Mouse (Mus musculus) adipocyte (in vitro differentiated cells): ENCODE results near the gene Gm21731.
"Not testable (repeated sequence)": the region's sequence is repeated elsewhere in the genome, so short reads cannot be mapped to it uniquely, and the experiment has no call there.

Experiments
- DNase-seq: peaks from one replicate; pipeline ENCODE4 v3.0.0-alpha.2; 2016; ENCODE audit warnings: low spot score

The Gm21731 gene

DNA sequence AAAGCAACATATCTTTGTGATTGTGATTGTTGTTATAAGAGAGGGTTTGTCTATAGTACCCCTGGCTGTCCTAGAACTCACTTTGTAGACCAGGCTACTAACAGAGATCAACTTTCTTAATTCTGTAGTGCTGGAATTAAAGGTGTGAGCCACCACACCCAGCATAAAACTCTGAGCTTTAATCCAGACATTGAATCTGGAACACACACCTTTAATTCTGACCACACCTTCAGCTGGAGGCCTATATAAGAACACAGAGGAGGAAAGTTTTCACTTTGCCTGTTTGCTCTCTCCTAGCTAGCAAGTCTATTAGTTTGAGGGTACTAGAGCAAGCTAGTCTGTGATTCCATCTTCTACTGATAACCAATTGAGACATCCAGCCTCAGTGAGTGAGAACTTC lies at the start of gene Gm21731:
Gm21731 (plus strand) TSS at position 301 of the 400 bp plus-strand sequence.
- not testable (repeated sequence) for DNase-seq

- not testable (repeated sequence) for DNase-seq
These were observed 42.6 kb upstream of the Gm21731 start for GRCm38 (mm10) chr13:120196189-120196821.

DNA sequence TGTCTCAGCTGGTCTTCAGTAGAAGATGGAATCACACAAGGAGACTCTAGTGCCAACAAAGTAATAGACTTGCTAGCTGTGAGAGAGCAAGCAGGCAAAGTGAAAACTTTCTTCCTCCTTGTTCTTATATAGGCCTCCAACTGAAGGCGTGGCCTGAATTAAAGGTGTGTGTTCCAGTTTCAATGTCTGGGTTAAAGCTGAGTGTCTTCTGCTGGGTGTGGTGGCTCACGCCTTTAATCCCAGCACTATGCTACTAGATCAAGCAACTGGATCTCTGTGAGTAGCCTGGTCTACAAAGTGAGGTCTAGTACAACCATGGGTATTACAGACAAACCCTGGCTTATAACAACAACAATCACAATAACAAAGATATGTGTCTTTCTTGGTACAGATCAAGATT lies 23.1 kb upstream of the Gm21731 start, which contains the start of gene Gm21762:
Gm21762 (minus strand) TSS at position 101 of the 400 bp plus-strand sequence.
- DNase-seq: not testable (repeated sequence)

DNA sequence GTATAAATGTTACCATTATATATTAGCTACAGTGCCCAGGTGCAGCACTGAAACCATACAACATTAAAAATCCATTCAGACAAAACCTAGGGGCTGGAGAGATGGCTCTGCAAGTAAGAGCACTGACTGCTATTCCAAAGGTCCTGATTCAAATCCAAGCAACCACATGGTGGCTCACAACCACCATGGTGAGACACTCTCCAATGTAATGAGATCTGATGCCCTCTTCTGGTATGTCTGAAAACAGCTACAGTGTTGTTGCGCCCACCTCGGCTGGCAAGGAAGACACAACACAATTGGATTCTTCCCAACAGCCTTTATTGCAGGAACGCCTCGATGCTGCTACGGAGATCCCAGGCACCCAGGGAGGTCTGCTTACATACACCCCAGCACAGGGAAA lies 18.0 kb upstream of the Gm21731 start:
- not testable (repeated sequence) for DNase-seq

DNA sequence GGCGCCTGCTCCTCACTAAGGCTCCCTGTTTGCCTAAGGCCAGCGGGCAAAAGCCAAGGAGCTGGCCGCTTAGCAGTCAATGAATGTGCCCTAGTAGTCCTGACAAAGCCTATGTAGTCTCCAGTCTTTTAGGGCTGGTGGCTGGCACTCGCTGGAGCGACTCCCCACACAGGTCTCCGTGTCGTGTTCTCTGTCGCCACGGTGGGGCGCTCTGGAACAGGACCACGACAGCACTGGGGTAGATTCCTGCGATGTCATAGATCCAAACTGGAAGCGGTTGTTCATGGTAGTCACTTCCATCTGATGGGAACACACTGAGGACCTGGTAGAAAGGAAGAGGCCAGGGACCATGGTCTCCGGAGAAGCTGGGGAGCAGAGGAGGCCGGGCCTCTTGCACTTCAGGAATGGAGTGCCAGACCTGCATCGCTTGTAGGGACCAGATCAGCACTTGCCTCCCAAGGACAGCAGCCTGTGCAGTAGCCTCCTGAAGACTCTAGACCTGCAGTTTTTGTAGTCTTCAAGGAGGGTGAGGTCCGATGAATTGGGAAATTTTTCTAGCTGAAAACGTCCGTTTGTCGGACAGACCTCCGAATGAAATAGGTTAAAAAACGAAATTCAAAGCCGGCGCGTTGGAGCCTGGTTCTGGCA lies 15.8 kb upstream of the Gm21731 start:
- DNase-seq: not testable (repeated sequence)

GRCm38 (mm10) chr13:120231798-120232197 lies 7.1 kb upstream of the Gm21731 start:
- DNase-seq: not testable (repeated sequence)

DNA sequence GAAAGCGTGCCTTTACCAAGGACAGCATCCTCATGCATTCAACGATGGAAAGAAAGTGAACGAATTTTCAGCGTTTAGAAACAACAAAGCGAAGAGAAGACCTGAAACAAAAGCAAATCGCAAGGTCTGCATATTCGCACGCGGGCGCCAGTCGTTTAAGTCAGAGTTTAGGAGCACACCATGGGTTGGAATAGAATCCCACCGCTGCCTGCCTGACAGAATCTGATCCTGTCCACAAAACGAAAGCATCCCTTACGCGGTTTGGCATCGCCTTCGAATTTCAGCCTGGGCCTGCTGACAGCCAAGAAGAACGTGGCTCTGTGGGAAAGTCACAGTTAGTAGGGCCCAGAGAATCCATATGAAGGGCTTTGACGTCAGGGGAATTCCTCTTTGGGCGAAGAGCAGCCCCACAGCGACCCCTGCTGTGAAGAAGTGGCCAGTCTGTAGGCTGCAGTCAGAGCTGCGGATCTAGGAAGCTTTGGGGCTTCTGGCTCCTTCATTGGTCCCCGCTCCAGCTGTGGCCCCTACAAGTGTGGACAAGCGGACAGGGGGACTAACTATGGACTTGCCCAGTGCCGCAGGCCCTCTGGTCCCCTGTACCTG lies 6.4 kb upstream of the Gm21731 start:
- not testable (repeated sequence) for DNase-seq

DNA sequence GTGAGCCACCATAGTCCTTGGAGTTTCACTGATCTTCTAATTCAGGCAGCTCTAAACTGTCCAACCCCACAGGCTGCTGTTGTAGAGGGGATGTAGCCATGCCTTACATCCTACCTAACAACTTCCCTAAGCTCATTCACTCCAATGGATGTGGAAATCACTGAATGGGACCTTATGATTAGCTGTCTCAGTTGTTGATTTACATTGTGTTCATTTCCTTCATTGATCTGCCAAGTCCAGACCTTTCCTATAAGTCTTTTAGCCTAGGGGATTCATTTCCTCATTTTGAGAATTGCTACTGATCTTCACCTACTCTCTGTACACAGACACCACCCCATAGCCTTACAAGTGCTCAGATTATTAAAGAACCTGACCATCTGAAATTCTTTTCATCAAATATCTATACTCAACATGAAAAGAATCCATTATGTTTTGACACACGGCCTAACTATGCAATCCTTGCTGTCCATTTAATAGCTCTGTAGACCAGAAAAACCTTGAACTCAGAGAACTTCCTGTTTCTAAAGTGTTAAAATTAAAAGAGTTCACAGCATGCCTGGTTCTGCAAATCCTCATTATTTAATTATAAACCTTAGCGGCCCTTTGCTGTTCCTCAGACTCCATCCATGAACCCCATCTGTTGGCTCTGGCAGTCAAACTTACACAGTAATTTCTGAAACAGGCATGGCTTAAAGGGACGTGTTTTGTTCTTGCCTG lies 12.5 kb downstream of the Gm21731 start:
- DNase-seq: not testable (repeated sequence)

DNA sequence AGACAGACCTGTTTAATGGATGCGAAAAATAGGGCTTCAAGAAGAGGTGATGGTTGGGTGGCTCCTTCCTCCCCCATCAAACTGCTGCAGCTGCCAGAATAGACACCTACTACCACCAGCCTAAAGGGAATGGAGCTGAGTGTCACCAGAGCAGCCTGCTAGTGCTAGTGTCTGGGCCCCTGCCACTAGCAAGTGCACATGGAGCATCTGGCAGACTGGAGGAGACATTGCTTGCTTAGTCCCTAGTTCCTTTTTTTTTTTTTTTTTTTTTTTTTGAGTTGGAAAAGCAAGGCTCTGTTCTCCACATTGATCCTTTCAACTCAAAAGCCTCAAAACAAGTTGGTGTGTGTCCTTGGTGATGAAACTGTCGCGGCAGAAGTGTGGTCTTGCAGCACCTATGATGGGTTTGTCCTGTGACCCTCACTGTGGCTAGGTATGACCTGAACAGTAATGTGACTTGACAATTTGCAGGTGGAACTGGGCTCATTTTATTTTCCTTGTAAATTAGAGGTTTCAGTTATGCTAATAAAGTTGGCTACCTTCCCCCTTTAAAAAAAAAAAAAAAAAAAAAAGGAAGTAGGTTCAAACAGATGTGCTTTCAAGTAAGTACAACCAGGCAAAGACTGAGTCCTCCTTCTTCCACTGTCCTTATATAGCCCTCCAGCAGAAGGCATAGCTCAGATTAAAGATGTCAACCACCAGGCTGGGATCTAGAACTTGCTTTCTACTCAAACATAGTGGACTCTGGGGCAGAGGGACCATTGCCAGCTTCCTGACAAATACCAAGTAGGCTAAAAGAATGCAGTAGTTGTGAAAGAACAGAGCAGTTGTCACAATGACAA lies 20.1 kb downstream of the Gm21731 start:
- not testable (repeated sequence) for DNase-seq

DNA sequence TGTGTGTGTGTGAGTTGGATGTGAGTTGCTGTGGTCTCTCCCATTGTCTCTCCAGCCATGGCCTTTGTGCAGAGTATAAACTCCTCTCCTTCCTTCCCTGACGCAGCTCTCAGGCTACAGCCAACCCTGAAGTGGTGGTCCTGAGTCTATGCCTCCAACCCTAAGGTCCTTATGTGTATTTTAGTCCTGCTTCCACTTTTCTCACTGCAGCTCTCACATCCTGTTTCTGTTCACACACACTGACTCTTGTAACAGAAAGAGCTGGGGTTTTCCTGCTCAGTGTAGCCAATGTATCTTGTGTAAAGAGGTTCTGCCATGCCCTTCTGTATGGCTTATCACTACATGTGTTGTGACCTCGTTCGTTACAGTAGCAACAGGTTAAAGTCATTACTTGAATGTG lies 20.8 kb downstream of the Gm21731 start:
- not testable (repeated sequence) for DNase-seq

- not testable (repeated sequence) for DNase-seq
These were observed 24.0 kb downstream of the Gm21731 start, which contains the start of gene AF067061 for GRCm38 (mm10) chr13:120262870-120263269. AF067061 (plus strand) TSS chr13:120263114.

GRCm38 (mm10) chr13:120277837-120278236 lies 38.9 kb downstream of the Gm21731 start:
- DNase-seq: not testable (repeated sequence)

GRCm38 (mm10) chr13:120278784-120279183 lies 39.9 kb downstream of the Gm21731 start:
- DNase-seq: no peak
